Mouse (Mus musculus): ENCODE data around the gene Slc35e3. TPM values are rescaled to one million over a fixed set of nuclear protein-coding genes. Genes with fewer than 3 reads are reported as not detected.

The Slc35e3 gene
- polyA plus RNA-seq, 1 experiment from 2014 or later, result 34.1 TPM

GRCm38 (mm10) chr10:117774011-117774816, 28.0 kb upstream of the Slc35e3 start:
- Histone ChIP-seq H3K27me3 (no peaks in the 10 kb centered on the region), H3K4me1 (no peaks in the 10 kb centered on the region), H3K4me3 (replicated peaks) (no peak overlapping the region), H3K4me2 (no peak overlapping the region), H3K36me3 (replicated peaks) (peaks cover 90% of the 10 kb centered on the region), H3K9me3 (no peaks in the 10 kb centered on the region), H3K9ac (no peak overlapping the region), H3K27ac (no peak overlapping the region)
- 92% methylated on average over 22 of the region's 22 CpGs for WGBS
- ATAC-seq (ENCODE audit: low FRiP score), result no peak

GRCm38 (mm10) chr10:117773106-117773720, 27.0 kb upstream of the Slc35e3 start:
- Histone ChIP-seq H3K4me3 (replicated peaks) (no peak overlapping the region), H3K9me3 (no peaks in the 10 kb centered on the region), H3K27me3 (no peaks in the 10 kb centered on the region), H3K36me3 (replicated peaks) (peaks cover 85% of the 10 kb centered on the region), H3K27ac (no peak overlapping the region), H3K4me1 (no peaks in the 10 kb centered on the region), H3K4me2 (no peak overlapping the region), H3K9ac (no peak overlapping the region)
- WGBS, result 97% methylated on average over 7 of the region's 7 CpGs
- ATAC-seq (ENCODE audit: low FRiP score), result no peak

GRCm38 (mm10) chr10:117772364-117773105, 26.4 kb upstream of the Slc35e3 start:
- Histone ChIP-seq H3K27ac (no peak overlapping the region), H3K9ac (no peak overlapping the region), H3K4me1 (no peaks in the 10 kb centered on the region), H3K4me3 (replicated peaks) (no peak overlapping the region), H3K4me2 (no peak overlapping the region), H3K36me3 (replicated peaks) (peaks cover 85% of the 10 kb centered on the region), H3K27me3 (no peaks in the 10 kb centered on the region), H3K9me3 (no peaks in the 10 kb centered on the region)
- ATAC-seq (ENCODE audit: low FRiP score), result no peak
- WGBS, result 93% methylated on average over 17 of the region's 17 CpGs

- Histone ChIP-seq H3K9ac (no peak overlapping the region), H3K27ac (no peak overlapping the region), H3K4me3 (replicated peaks) (no peak overlapping the region), H3K4me1 (no peaks in the 10 kb centered on the region), H3K9me3 (no peaks in the 10 kb centered on the region), H3K4me2 (no peak overlapping the region), H3K36me3 (replicated peaks) (peaks cover 85% of the 10 kb centered on the region), H3K27me3 (no peaks in the 10 kb centered on the region)
- 98% methylated on average over 10 of the region's 10 CpGs for WGBS
- no peak for ATAC-seq (ENCODE audit: low FRiP score)
Observed at GRCm38 (mm10) chr10:117771131-117771510, 25.0 kb upstream of the Slc35e3 start.

GRCm38 (mm10) chr10:117770286-117771130, 24.3 kb upstream of the Slc35e3 start:
- WGBS, result 94% methylated on average over 18 of the region's 18 CpGs
- no peaks in the 10 kb centered on the region for H3K9me3 ChIP-seq
- H3K36me3 ChIP-seq (replicated peaks), result peaks cover 85% of the 10 kb centered on the region
- no peak overlapping the region for H3K4me3 ChIP-seq (replicated peaks)
- no peak for ATAC-seq (ENCODE audit: low FRiP score)
- no peak overlapping the region for H3K4me2 ChIP-seq
- H3K4me1 ChIP-seq, result no peaks in the 10 kb centered on the region
- H3K27ac ChIP-seq, result no peak overlapping the region
- no peak overlapping the region for H3K9ac ChIP-seq
- H3K27me3 ChIP-seq, result no peaks in the 10 kb centered on the region

GRCm38 (mm10) chr10:117769541-117770285, 23.5 kb upstream of the Slc35e3 start:
- Histone ChIP-seq H3K4me1 (no peaks in the 10 kb centered on the region), H3K4me3 (replicated peaks) (no peak overlapping the region), H3K4me2 (no peak overlapping the region), H3K27ac (no peak overlapping the region), H3K9me3 (no peaks in the 10 kb centered on the region), H3K36me3 (replicated peaks) (peaks cover 85% of the 10 kb centered on the region), H3K9ac (no peak overlapping the region), H3K27me3 (no peaks in the 10 kb centered on the region)
- ATAC-seq (ENCODE audit: low FRiP score), result no peak
- WGBS, result 93% methylated on average over 9 of the region's 9 CpGs

DNA sequence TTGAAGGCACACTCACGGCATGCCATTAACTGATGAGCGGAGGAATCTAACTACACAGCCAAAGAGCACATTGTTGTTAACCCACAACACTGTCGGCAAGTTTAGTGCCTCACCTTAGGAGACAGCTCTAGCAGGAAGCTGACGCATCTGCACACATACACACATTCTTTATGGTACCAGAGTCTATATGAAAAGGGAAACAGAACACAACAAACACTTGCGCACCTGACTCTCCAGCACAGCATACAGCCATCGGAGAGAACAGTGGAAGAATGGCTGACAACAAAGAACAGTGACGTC, 21.9 kb upstream of the Slc35e3 start:
- Histone ChIP-seq H3K9ac (no peak overlapping the region), H3K27me3 (no peaks in the 10 kb centered on the region), H3K4me3 (replicated peaks) (no peak overlapping the region), H3K4me1 (no peaks in the 10 kb centered on the region), H3K36me3 (replicated peaks) (peaks cover 84% of the 10 kb centered on the region), H3K9me3 (no peaks in the 10 kb centered on the region), H3K27ac (no peak overlapping the region), H3K4me2 (no peak overlapping the region)
- ATAC-seq (ENCODE audit: low FRiP score), result no peak
- 77% methylated on average over 7 of the region's 7 CpGs for WGBS

DNA sequence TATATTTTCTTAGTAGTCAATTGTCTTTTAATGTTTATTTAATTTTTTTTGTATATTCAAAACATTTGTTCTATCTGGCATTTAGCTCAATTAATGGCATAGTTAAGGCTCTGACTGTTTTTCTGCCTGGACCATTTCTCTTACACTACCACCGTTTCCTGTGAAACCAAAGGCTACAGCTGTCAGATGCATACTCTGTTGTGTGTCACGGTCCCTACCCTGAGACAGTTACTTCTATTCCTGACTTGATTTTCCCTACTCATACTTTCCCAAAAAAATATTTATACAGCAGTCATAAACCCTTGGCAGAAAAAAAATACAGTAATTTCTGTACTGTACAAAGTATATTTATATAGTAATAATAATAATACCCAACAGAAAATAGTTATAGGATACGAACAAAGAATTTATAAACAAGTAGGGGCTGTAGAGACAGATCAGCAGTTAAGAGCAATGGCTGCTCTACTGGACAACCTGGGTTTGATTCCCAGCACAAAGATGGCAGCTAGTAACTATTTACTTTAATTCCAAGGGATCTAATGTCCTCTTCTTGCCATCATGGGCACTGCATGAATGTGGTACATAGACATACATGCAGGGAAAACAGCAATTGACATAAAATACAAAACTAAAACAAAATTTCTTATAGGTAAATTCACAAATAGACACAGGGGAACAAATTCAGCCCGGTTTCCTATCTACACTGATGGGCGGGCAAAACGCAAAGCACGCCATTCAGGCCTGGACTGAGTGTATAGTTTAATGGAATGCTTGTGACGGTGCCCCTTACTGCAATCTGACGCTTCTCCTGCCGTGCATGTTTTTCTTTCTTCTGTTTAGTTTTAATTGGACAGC, 21.3 kb upstream of the Slc35e3 start:
- no peaks in the 10 kb centered on the region for H3K27me3 ChIP-seq
- WGBS, result 88% methylated on average over 10 of the region's 10 CpGs
- no peak overlapping the region for H3K9ac ChIP-seq
- no peaks in the 10 kb centered on the region for H3K4me1 ChIP-seq
- peaks cover 84% of the 10 kb centered on the region for H3K36me3 ChIP-seq (replicated peaks)
- no peak overlapping the region for H3K4me3 ChIP-seq (replicated peaks)
- no peak for ATAC-seq (ENCODE audit: low FRiP score)
- H3K4me2 ChIP-seq, result no peak overlapping the region
- H3K9me3 ChIP-seq, result no peaks in the 10 kb centered on the region
- H3K27ac ChIP-seq, result no peak overlapping the region

- Histone ChIP-seq H3K4me3 (replicated peaks) (no peak overlapping the region), H3K27me3 (no peaks in the 10 kb centered on the region), H3K4me1 (no peaks in the 10 kb centered on the region), H3K9ac (no peak overlapping the region), H3K4me2 (no peak overlapping the region), H3K36me3 (replicated peaks) (peaks cover 85% of the 10 kb centered on the region), H3K9me3 (no peaks in the 10 kb centered on the region), H3K27ac (no peak overlapping the region)
- no peak for ATAC-seq (ENCODE audit: low FRiP score)
- 95% methylated on average over 5 of the region's 5 CpGs for WGBS
Observed at GRCm38 (mm10) chr10:117766896-117767160, 20.7 kb upstream of the Slc35e3 start.

- no peaks in the 10 kb centered on the region for H3K4me1 ChIP-seq
- no peak overlapping the region for H3K9ac ChIP-seq
- H3K27ac ChIP-seq, result no peak overlapping the region
- 94% methylated on average over 16 of the region's 16 CpGs for WGBS
- ATAC-seq (ENCODE audit: low FRiP score), result no peak
- H3K4me2 ChIP-seq, result no peak overlapping the region
- no peaks in the 10 kb centered on the region for H3K27me3 ChIP-seq
- peaks cover 85% of the 10 kb centered on the region for H3K36me3 ChIP-seq (replicated peaks)
- no peaks in the 10 kb centered on the region for H3K9me3 ChIP-seq
- no peak overlapping the region for H3K4me3 ChIP-seq (replicated peaks)
Observed at GRCm38 (mm10) chr10:117766111-117766895, 20.1 kb upstream of the Slc35e3 start.
